Mouse (Mus musculus) gastrocnemius, adult 18-20 months (tissue): ENCODE data around the gene Atp8a2. TPM values are rescaled to one million over a fixed set of nuclear protein-coding genes. Genes with fewer than 3 reads are reported as not detected.
"Not testable (repeated sequence)": the region's sequence is repeated elsewhere in the genome, so short reads cannot be mapped to it uniquely, and the experiment has no call there.

Experiments used
- DNase-seq: peaks from one replicate; pipeline ENCODE4 v3.0.0; 2021; ENCODE audit warnings: low spot score
- total RNA-seq, 2 experiments: library from RNA; stranded (reverse); gene quantifications; 2 replicates each; pipeline ENCODE4 v1.2.3; 2021

The Atp8a2 gene
- total RNA-seq, 2 experiments from 2014 or later, result 0.64 TPM

- no peak for DNase-seq
Observed at GRCm38 (mm10) chr14:60027139-60027538, 169.8 kb downstream of the Atp8a2 start.

- DNase-seq, result peak; percentile 31
Observed at GRCm38 (mm10) chr14:60026647-60027046, 170.3 kb downstream of the Atp8a2 start.

GRCm38 (mm10) chr14:60015891-60016290 lies 181.1 kb downstream of the Atp8a2 start:
- DNase-seq, result peak; percentile 79

GRCm38 (mm10) chr14:60001801-60002200 lies 195.2 kb downstream of the Atp8a2 start:
- DNase-seq, result no peak

GRCm38 (mm10) chr14:59988860-59989259 lies 208.1 kb downstream of the Atp8a2 start:
- DNase-seq, result peak; percentile 9

- DNase-seq, result no peak
Observed at GRCm38 (mm10) chr14:59987975-59988374, 209.0 kb downstream of the Atp8a2 start.

- DNase-seq, result no peak
Observed at GRCm38 (mm10) chr14:59978007-59978406, 219.0 kb downstream of the Atp8a2 start.

GRCm38 (mm10) chr14:59971221-59971730 lies 225.7 kb downstream of the Atp8a2 start:
- DNase-seq, result no peak

- peak; percentile 69 for DNase-seq
Observed at GRCm38 (mm10) chr14:59969485-59970134, 227.4 kb downstream of the Atp8a2 start.

GRCm38 (mm10) chr14:59967847-59968550 lies 229.0 kb downstream of the Atp8a2 start:
- DNase-seq, result no peak

- DNase-seq, result no peak
Observed at GRCm38 (mm10) chr14:59966981-59967380, 230.0 kb downstream of the Atp8a2 start.

GRCm38 (mm10) chr14:59964569-59964968 lies 232.4 kb downstream of the Atp8a2 start:
- DNase-seq, result no peak

GRCm38 (mm10) chr14:59960961-59961360 lies 236.0 kb downstream of the Atp8a2 start:
- DNase-seq, result no peak

- no peak for DNase-seq
Observed at GRCm38 (mm10) chr14:59960214-59960890, 236.6 kb downstream of the Atp8a2 start.

GRCm38 (mm10) chr14:59959723-59960122 lies 237.3 kb downstream of the Atp8a2 start:
- no peak for DNase-seq

- no peak for DNase-seq
Observed at GRCm38 (mm10) chr14:59949983-59950382, 247.0 kb downstream of the Atp8a2 start.

- DNase-seq, result peak; percentile 90
Observed at GRCm38 (mm10) chr14:59942864-59943611, 253.9 kb downstream of the Atp8a2 start.

- DNase-seq, result peak; percentile 27
Observed at GRCm38 (mm10) chr14:59942199-59942598, 254.8 kb downstream of the Atp8a2 start.

GRCm38 (mm10) chr14:59932355-59932754 lies 264.6 kb downstream of the Atp8a2 start:
- no peak for DNase-seq

- DNase-seq, result no peak
Observed at GRCm38 (mm10) chr14:59931412-59932058, 265.4 kb downstream of the Atp8a2 start.

GRCm38 (mm10) chr14:59929190-59929589 lies 267.8 kb downstream of the Atp8a2 start:
- not testable (repeated sequence) for DNase-seq
